Mouse (Mus musculus): Measurements from ENCODE around the gene 1700102P08Rik. TPM values are rescaled to one million over a fixed set of nuclear protein-coding genes. Genes with fewer than 3 reads are reported as not detected.

Gene 1700102P08Rik
- polyA plus RNA-seq, 1 experiment from 2014 or later = 2.1 TPM

GRCm38 (mm10) chr9:108401186-108401960 is 8.8 kb downstream of the 1700102P08Rik start:
- Histone ChIP-seq H3K36me3 (ENCODE audit: control insufficient read depth, insufficient read depth, low read length) (no peaks in the 10 kb centered on the region), H3K9ac (replicated peaks; ENCODE audit: low read depth, low read length) (no peak overlapping the region), H3K27me3 (ENCODE audit: control insufficient read depth, insufficient read depth, low read length) (no peaks in the 10 kb centered on the region), H3K27ac (ENCODE audit: low read depth, low read length) (no peak overlapping the region), H3K4me3 (ENCODE audit: low read depth, low read length) (no peak overlapping the region), H3K4me2 (ENCODE audit: low read depth, low read length) (no peak overlapping the region), H3K9me3 (ENCODE audit: control insufficient read depth, low read length) (no peaks in the 10 kb centered on the region), H3K4me1 (ENCODE audit: control insufficient read depth, insufficient read depth, low read length) (no peaks in the 10 kb centered on the region)
- ATAC-seq (ENCODE audit: low read depth) = no peak
- WGBS = 49% methylated on average over 7 of the region's 7 CpGs

- Histone ChIP-seq H3K9ac (replicated peaks; ENCODE audit: low read depth, low read length) (no peak overlapping the region), H3K4me2 (ENCODE audit: low read depth, low read length) (no peak overlapping the region), H3K9me3 (ENCODE audit: control insufficient read depth, low read length) (no peaks in the 10 kb centered on the region), H3K4me3 (ENCODE audit: low read depth, low read length) (no peak overlapping the region), H3K4me1 (ENCODE audit: control insufficient read depth, insufficient read depth, low read length) (no peaks in the 10 kb centered on the region), H3K27ac (ENCODE audit: low read depth, low read length) (no peak overlapping the region), H3K36me3 (ENCODE audit: control insufficient read depth, insufficient read depth, low read length) (no peaks in the 10 kb centered on the region), H3K27me3 (ENCODE audit: control insufficient read depth, insufficient read depth, low read length) (no peaks in the 10 kb centered on the region)
- 93% methylated on average over 4 of the region's 4 CpGs for WGBS
- no peak for ATAC-seq (ENCODE audit: low read depth)
These were observed 10.5 kb downstream of the 1700102P08Rik start for GRCm38 (mm10) chr9:108403081-108403480.

GRCm38 (mm10) chr9:108404451-108404850 is 11.8 kb downstream of the 1700102P08Rik start:
- ATAC-seq (ENCODE audit: low read depth) = no peak
- no peak overlapping the region for H3K4me2 ChIP-seq (ENCODE audit: low read depth, low read length)
- 87% methylated on average over 8 of the region's 8 CpGs for WGBS
- H3K27ac ChIP-seq (ENCODE audit: low read depth, low read length) = no peak overlapping the region
- H3K9me3 ChIP-seq (ENCODE audit: control insufficient read depth, low read length) = no peaks in the 10 kb centered on the region
- H3K27me3 ChIP-seq (ENCODE audit: control insufficient read depth, insufficient read depth, low read length) = no peaks in the 10 kb centered on the region
- H3K9ac ChIP-seq (replicated peaks; ENCODE audit: low read depth, low read length) = no peak overlapping the region
- no peak overlapping the region for H3K4me3 ChIP-seq (ENCODE audit: low read depth, low read length)
- H3K36me3 ChIP-seq (ENCODE audit: control insufficient read depth, insufficient read depth, low read length) = no peaks in the 10 kb centered on the region
- H3K4me1 ChIP-seq (ENCODE audit: control insufficient read depth, insufficient read depth, low read length) = no peaks in the 10 kb centered on the region

- WGBS = 94% methylated on average over 4 of the region's 4 CpGs
These were observed 16.9 kb downstream of the 1700102P08Rik start for GRCm38 (mm10) chr9:108409535-108409934.

GRCm38 (mm10) chr9:108411381-108411942 is 18.9 kb downstream of the 1700102P08Rik start:
- H3K36me3 ChIP-seq (ENCODE audit: control insufficient read depth, insufficient read depth, low read length) = no peaks in the 10 kb centered on the region
- 67% methylated on average over 9 of the region's 9 CpGs for WGBS
- no peaks in the 10 kb centered on the region for H3K4me1 ChIP-seq (ENCODE audit: control insufficient read depth, insufficient read depth, low read length)
- H3K27me3 ChIP-seq (ENCODE audit: control insufficient read depth, insufficient read depth, low read length) = no peaks in the 10 kb centered on the region
- H3K4me3 ChIP-seq (ENCODE audit: low read depth, low read length) = no peak overlapping the region
- ATAC-seq (ENCODE audit: low read depth) = no peak
- no peak overlapping the region for H3K4me2 ChIP-seq (ENCODE audit: low read depth, low read length)
- H3K9me3 ChIP-seq (ENCODE audit: control insufficient read depth, low read length) = no peaks in the 10 kb centered on the region
- H3K27ac ChIP-seq (ENCODE audit: low read depth, low read length) = no peak overlapping the region
- no peak overlapping the region for H3K9ac ChIP-seq (replicated peaks; ENCODE audit: low read depth, low read length)

More at GRCm38 (mm10) chr9:108409535-108409934, 16.9 kb downstream of the 1700102P08Rik start:
- H3K4me2 ChIP-seq (ENCODE audit: low read depth, low read length) = no peak overlapping the region
- no peaks in the 10 kb centered on the region for H3K36me3 ChIP-seq (ENCODE audit: control insufficient read depth, insufficient read depth, low read length)
- H3K27me3 ChIP-seq (ENCODE audit: control insufficient read depth, insufficient read depth, low read length) = no peaks in the 10 kb centered on the region
- no peak overlapping the region for H3K4me3 ChIP-seq (ENCODE audit: low read depth, low read length)
- H3K9me3 ChIP-seq (ENCODE audit: control insufficient read depth, low read length) = no peaks in the 10 kb centered on the region
- H3K27ac ChIP-seq (ENCODE audit: low read depth, low read length) = no peak overlapping the region
- ATAC-seq (ENCODE audit: low read depth) = no peak
- no peak overlapping the region for H3K9ac ChIP-seq (replicated peaks; ENCODE audit: low read depth, low read length)
- H3K4me1 ChIP-seq (ENCODE audit: control insufficient read depth, insufficient read depth, low read length) = no peaks in the 10 kb centered on the region

GRCm38 (mm10) chr9:108412221-108412620 is 19.6 kb downstream of the 1700102P08Rik start:
- Histone ChIP-seq H3K4me3 (ENCODE audit: low read depth, low read length) (no peak overlapping the region), H3K27me3 (ENCODE audit: control insufficient read depth, insufficient read depth, low read length) (no peaks in the 10 kb centered on the region), H3K4me1 (ENCODE audit: control insufficient read depth, insufficient read depth, low read length) (no peaks in the 10 kb centered on the region), H3K4me2 (ENCODE audit: low read depth, low read length) (no peak overlapping the region), H3K9me3 (ENCODE audit: control insufficient read depth, low read length) (no peaks in the 10 kb centered on the region), H3K27ac (ENCODE audit: low read depth, low read length) (no peak overlapping the region), H3K9ac (replicated peaks; ENCODE audit: low read depth, low read length) (no peak overlapping the region), H3K36me3 (ENCODE audit: control insufficient read depth, insufficient read depth, low read length) (no peaks in the 10 kb centered on the region)
- ATAC-seq (ENCODE audit: low read depth) = no peak
- WGBS = 77% methylated on average over 1 of the region's 1 CpGs

GRCm38 (mm10) chr9:108428384-108428783 is 35.8 kb downstream of the 1700102P08Rik start, which contains the start of gene Ccdc36:
Ccdc36 (minus strand) TSS chr9:108428484.
- H3K4me1 ChIP-seq (ENCODE audit: control insufficient read depth, insufficient read depth, low read length) = no peaks in the 10 kb centered on the region
- ATAC-seq (ENCODE audit: low read depth) = no peak
- H3K4me2 ChIP-seq (ENCODE audit: low read depth, low read length) = no peak within 1 kb of the TSS
- no peaks in the 10 kb centered on the region for H3K27me3 ChIP-seq (ENCODE audit: control insufficient read depth, insufficient read depth, low read length)
- H3K4me3 ChIP-seq (ENCODE audit: low read depth, low read length) = no peak within 1 kb of the TSS
- H3K36me3 ChIP-seq (ENCODE audit: control insufficient read depth, insufficient read depth, low read length) = no peaks in the 10 kb centered on the region
- no peak within 1 kb of the TSS for H3K27ac ChIP-seq (ENCODE audit: low read depth, low read length)
- H3K9ac ChIP-seq (replicated peaks; ENCODE audit: low read depth, low read length) = no peak within 1 kb of the TSS
- no peaks in the 10 kb centered on the region for H3K9me3 ChIP-seq (ENCODE audit: control insufficient read depth, low read length)

GRCm38 (mm10) chr9:108431431-108432067 is 38.9 kb downstream of the 1700102P08Rik start:
- H3K9me3 ChIP-seq (ENCODE audit: control insufficient read depth, low read length) = no peaks in the 10 kb centered on the region
- H3K36me3 ChIP-seq (ENCODE audit: control insufficient read depth, insufficient read depth, low read length) = no peaks in the 10 kb centered on the region
- 53% methylated on average over 32 of the region's 32 CpGs for WGBS
- peak overlapping the region; percentile 16; the same call in 1 of the 2 replicates for H3K4me3 ChIP-seq (ENCODE audit: low read depth, low read length)
- no peak overlapping the region for H3K27ac ChIP-seq (ENCODE audit: low read depth, low read length)
- H3K4me1 ChIP-seq (ENCODE audit: control insufficient read depth, insufficient read depth, low read length) = no peaks in the 10 kb centered on the region
- no peaks in the 10 kb centered on the region for H3K27me3 ChIP-seq (ENCODE audit: control insufficient read depth, insufficient read depth, low read length)
- 0 out of 2 replicates have a peak, but pooled peaks have one; percentile 38 for ATAC-seq (ENCODE audit: low read depth)
- H3K9ac ChIP-seq (replicated peaks; ENCODE audit: low read depth, low read length) = 0 out of 2 replicates have a peak overlapping the region, but pooled peaks have one; percentile 12
- peak overlapping the region; percentile 38 for H3K4me2 ChIP-seq (ENCODE audit: low read depth, low read length)

- WGBS = 36% methylated on average over 3 of the region's 3 CpGs
- no peak within 1 kb of the TSS for H3K9ac ChIP-seq (replicated peaks; ENCODE audit: low read depth, low read length)
- no peak within 1 kb of the TSS for H3K4me2 ChIP-seq (ENCODE audit: low read depth, low read length)
- H3K27me3 ChIP-seq (ENCODE audit: control insufficient read depth, insufficient read depth, low read length) = no peaks in the 10 kb centered on the region
- H3K4me1 ChIP-seq (ENCODE audit: control insufficient read depth, insufficient read depth, low read length) = no peaks in the 10 kb centered on the region
- ATAC-seq (ENCODE audit: low read depth) = no peak
- H3K9me3 ChIP-seq (ENCODE audit: control insufficient read depth, low read length) = no peaks in the 10 kb centered on the region
- H3K36me3 ChIP-seq (ENCODE audit: control insufficient read depth, insufficient read depth, low read length) = no peaks in the 10 kb centered on the region
- H3K4me3 ChIP-seq (ENCODE audit: low read depth, low read length) = no peak within 1 kb of the TSS
- H3K27ac ChIP-seq (ENCODE audit: low read depth, low read length) = no peak within 1 kb of the TSS
These were observed 43.6 kb downstream of the 1700102P08Rik start, which contains the start of gene BC048562 for GRCm38 (mm10) chr9:108436182-108436581. BC048562 (plus strand) TSS chr9:108436482.

Measured in neural tube, embryonic 14.5 days (tissue).